Mouse (Mus musculus) CH12F3 (cell line): Measurements from ENCODE around the gene Atpif1.

Experiments used
- in situ Hi-C: fragments of 300-500 bp; cut with MboI; formaldehyde crosslinking; loops from 2 replicates; pipeline ENCODE4 v1.14.3; 2020; ENCODE audit warnings: low sequenced_read_pairs

The Atpif1 gene

DNA sequence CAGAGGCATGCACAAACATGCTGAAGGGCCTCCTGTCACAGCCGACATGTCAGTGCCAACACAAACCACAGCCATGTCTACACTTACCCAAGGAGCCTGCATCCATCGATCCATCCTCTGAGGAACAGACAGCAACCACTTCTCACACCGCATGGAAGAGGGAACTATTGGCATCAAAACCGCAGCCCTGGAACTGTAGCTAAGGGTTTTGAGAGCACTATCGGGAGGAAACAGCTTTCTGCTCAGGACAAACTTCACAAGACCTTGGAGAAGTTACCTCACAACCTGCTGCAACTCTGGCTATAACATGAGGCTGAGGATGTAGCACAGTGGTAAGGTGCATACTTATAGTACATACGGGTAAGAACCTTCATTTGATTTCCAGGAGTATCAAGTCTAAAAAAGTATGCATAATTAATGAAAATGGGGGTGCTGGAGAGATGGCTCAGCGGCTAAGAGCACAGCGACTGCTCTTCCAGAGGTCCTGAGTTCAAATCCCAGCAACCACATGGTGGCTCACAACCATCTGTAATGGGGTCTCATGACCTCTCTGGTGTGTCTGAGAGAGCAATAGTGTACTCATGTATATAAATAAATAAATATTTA is 5.4 kb downstream of the Atpif1 start:
- in situ Hi-C loops = no loop called here

GRCm38 (mm10) chr4:132526678-132527077 is 6.8 kb downstream of the Atpif1 start:
- in situ Hi-C loops = no loop called here

DNA sequence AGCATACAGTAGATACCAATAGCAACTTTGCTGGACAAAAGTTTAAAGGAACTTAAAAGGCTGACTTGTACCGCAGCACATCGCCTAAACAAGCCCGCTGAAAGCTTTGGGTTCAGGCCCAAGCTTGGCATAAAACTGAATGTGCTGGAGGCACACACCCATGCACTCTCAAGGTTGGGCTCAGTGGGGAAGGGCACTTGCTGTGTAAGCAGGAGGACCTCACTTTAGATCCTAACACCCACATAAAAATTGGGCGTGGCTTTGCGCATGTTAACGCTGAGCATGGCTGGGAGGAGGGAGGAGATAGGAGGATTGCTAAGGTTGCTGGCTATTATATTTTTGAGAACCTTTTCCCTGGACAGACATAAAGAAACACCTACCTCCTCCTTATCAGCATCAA is 8.7 kb downstream of the Atpif1 start:
- in situ Hi-C loops = no loop called here

DNA sequence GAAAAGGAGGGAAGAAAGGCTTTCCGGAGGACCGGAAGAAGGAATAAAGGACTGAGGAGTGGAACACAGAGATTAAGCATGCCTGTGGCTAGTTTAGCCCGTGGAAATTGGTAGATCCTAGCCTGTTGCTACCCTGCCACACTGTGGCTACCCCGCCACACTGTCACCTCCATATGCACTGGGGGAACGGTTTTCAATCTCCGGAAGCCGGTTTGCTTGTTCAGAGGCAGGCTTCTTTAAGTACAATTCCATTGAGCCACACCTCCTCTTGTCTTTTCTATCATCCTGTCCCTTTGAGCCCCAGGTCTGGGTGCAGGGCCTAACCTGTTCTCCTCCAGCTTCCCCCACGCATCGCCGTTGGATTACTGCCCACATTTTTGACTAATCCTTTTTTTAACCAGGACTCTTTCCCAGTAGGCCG is 9.1 kb downstream of the Atpif1 start:
- in situ Hi-C loops = no loop called here

GRCm38 (mm10) chr4:132519188-132519587 is 14.3 kb downstream of the Atpif1 start:
- in situ Hi-C loops = no loop called here

- in situ Hi-C loops = no loop called here
Observed at GRCm38 (mm10) chr4:132518066-132518465, 15.4 kb downstream of the Atpif1 start.

DNA sequence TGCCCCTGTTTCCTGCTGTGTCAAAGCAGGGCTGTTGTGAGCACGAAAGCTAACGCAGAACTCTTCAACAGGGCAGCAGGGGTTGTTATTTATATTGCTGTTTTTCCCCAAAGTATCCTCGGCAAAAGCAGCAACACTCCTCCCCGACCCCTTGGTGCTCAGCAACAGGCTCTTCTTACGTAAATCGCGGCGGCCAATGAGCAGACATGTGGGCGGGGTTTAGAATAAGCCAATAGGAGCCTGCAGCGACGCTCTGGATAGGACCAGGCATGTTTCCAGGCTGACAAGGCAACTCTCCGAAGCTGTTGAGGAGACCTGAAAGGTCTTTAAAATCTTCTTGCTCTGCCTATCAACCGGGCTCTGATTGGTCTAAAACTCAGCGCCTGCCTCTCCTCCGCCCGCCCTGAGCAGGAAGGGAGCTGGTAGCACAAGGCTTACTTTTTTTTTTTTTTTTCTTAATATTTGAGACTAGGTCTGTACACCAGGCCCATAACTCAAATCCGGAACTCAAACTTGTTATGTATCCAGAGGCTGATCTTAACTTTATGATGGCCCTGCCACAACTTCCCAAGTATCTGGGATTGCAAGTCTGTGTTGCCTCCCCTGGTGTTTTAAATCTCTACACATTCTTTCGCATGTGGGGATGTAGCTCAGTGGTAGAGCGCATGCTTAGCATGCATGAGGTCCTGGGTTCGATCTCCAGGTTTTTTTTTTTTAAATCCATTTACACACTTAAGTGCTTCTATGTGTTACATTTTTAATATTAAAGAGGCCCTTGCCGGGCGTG is 17.9 kb downstream of the Atpif1 start:
- in situ Hi-C loops = no loop called here

DNA sequence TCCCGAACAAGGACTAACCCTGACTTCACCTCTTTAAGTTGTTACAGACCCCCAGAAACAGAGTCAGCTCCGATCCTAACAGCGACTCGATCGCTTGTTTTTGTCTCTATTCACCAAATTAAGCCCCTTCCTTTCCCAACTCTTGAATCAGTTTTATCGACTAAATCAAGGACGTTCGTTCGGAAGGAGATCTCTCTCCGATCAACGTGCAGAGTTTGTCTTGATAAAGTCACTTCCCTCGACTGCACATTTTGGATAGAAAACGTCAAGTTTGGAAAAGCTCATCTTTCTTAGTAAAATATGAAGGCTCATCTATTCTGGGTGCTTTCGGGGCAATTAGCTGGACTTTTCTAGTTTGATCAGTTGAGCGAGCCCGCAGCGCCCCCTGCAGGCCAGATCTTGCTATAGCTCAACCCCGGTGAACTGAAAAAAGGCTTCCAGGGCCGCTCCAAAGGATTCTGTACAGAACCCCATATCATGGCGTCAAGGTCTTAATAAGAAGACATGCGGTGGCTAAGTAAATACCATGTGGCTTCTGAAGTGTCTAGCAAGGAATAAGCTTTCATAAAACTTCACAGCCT is 18.8 kb downstream of the Atpif1 start:
- in situ Hi-C loops = no loop called here

DNA sequence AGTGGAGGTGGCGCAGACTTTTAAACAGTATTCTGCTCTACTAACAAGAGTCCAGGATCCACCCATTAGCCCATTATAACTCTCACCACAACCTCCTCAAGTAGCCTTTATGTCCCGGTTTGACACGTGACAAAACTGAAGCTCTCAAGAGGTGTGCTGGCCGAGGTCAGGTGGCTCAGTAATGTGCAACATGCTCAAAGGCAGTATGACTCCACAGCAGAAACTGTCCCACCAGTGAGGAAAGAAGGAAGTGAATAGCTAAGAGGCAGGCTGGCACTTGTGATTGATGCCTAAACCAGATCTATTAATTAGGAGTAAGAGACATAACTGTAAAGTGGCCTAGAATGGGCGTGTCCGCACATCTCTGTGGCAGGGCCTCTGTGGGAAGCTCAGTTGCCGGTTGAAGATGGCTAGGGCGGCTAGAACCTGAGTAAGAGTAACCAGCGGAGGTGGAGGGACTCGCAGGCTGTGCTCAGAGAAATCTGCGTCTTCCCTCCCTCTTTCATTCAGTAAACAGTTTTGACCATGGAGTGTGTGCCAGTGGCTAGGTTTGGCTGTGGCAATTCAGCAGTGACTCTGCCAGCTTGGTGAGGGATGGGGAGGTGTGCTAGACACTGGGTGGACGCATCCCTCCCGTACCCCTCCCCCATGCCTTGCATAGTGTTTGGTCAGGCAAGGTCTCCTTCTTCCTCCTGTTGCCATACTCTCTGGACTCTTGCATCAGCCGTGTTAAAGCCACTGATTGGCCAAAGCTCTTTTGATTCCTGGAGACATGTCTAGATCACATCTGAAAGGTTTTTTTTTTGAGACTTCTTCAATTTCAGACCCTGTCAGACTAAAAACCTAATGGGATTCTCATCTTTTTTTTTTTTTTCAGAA is 19.8 kb downstream of the Atpif1 start:
- in situ Hi-C loops = no loop called here

GRCm38 (mm10) chr4:132512080-132512479 is 21.4 kb downstream of the Atpif1 start:
- in situ Hi-C loops = no loop called here

- in situ Hi-C loops = no loop called here
Observed at GRCm38 (mm10) chr4:132510352-132510798, 23.1 kb downstream of the Atpif1 start, which contains the start of gene Sesn2. TSS of gene Sesn2 (minus strand) at chr4:132510501.

- in situ Hi-C loops = no loop called here
Observed at GRCm38 (mm10) chr4:132509621-132510296, 23.7 kb downstream of the Atpif1 start.

DNA sequence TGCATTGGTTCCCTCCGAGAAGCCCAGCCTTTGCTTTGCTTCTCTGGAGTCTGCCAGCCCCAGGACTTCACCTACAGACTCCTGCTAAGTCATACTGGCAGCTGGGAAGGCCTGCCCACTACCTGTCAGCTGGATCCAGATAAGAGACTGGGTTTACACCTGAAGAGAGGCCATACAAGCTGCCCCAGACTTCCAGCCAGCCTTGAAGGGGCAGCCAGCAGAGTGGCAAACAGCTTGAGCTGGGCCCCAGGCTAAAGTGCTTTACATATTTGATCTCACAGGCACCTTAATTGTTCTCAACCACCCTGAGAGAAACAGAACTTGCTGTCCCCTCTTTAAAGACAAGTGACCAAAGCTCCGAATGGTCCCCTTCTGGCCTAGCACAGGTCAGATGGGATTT is 26.2 kb downstream of the Atpif1 start:
- in situ Hi-C loops = no loop called here

- in situ Hi-C loops = no loop called here
Observed at GRCm38 (mm10) chr4:132506250-132506649, 27.2 kb downstream of the Atpif1 start.

- in situ Hi-C loops = no loop called here
Observed at GRCm38 (mm10) chr4:132505800-132506199, 27.7 kb downstream of the Atpif1 start.

- in situ Hi-C loops = no loop called here
Observed at GRCm38 (mm10) chr4:132505034-132505738, 28.3 kb downstream of the Atpif1 start.

- in situ Hi-C loops = no loop called here
Observed at GRCm38 (mm10) chr4:132503344-132503743, 30.1 kb downstream of the Atpif1 start.

- in situ Hi-C loops = no loop called here
Observed at GRCm38 (mm10) chr4:132501639-132502038, 31.8 kb downstream of the Atpif1 start.

- in situ Hi-C loops = no loop called here
Observed at GRCm38 (mm10) chr4:132494271-132494918, 39.1 kb downstream of the Atpif1 start.
